Mouse (Mus musculus) C2C12 (cell line): ENCODE data around the gene Fbn1. TPM values are rescaled to one million over a fixed set of nuclear protein-coding genes. Genes with fewer than 3 reads are reported as not detected.

ENCODE experiments used
- H3K27me3 ChIP-seq: one replicate; pipeline ENCODE4 v1.6.1; 2011; ENCODE audit not compliant: control insufficient read depth, insufficient read depth, insufficient read length
- H3K36me3 ChIP-seq: one replicate; pipeline ENCODE4 v1.6.1; 2011; ENCODE audit not compliant: control insufficient read depth, insufficient read depth
- H3K4me3 ChIP-seq: one replicate; pipeline ENCODE4 v1.5.1; 2011; ENCODE audit warnings: mild to moderate bottlenecking, control low read depth; ENCODE audit not compliant: poor library complexity, insufficient read depth, severe bottlenecking
- H3K79me2 ChIP-seq: one replicate; pipeline ENCODE4 v1.6.1; 2011; ENCODE audit not compliant: control insufficient read depth, insufficient read depth
- H3K79me3 ChIP-seq: one replicate; pipeline ENCODE4 v1.6.1; 2011; ENCODE audit warnings: low read depth, control low read depth
- H3ac ChIP-seq: one replicate; pipeline ENCODE3; 2011; ENCODE audit warnings: low read depth; ENCODE audit not compliant: control insufficient read depth, insufficient read length
- CEBPB ChIP-seq: IDR thresholded peaks from one replicate; pipeline ENCODE4 v1.6.1; 2011; ENCODE audit warnings: low read depth, mild to moderate bottlenecking, control low read depth, moderate library complexity
- CTCF ChIP-seq: IDR thresholded peaks from one replicate; pipeline ENCODE4 v1.5.1; 2011; ENCODE audit not compliant: control insufficient read depth, insufficient read depth, insufficient read length
- FOSL1 ChIP-seq: IDR thresholded peaks from one replicate; pipeline ENCODE4 v1.8.0; 2011; ENCODE audit warnings: mild to moderate bottlenecking, low read length; ENCODE audit not compliant: poor library complexity, insufficient read depth, severe bottlenecking
- MAX ChIP-seq: IDR thresholded peaks from one replicate; pipeline ENCODE4 v1.6.1; 2011; ENCODE audit warnings: mild to moderate bottlenecking, control low read depth
- MYOD1 ChIP-seq: IDR thresholded peaks from one replicate; pipeline ENCODE4 v1.6.1; 2011; ENCODE audit warnings: low read depth; ENCODE audit not compliant: control insufficient read depth, insufficient read length
- MYOG ChIP-seq: IDR thresholded peaks from one replicate; pipeline ENCODE4 v1.6.1; 2011; ENCODE audit not compliant: control insufficient read depth, insufficient read length; ENCODE audit errors: extremely low read depth
- USF1 ChIP-seq: IDR thresholded peaks from one replicate; pipeline ENCODE4 v1.6.1; 2011; ENCODE audit warnings: low read depth, mild to moderate bottlenecking, control low read depth, moderate library complexity
- polyA plus RNA-seq: library from polyadenylated mRNA; unstranded; fragments of >200 nt; fragmentation: generic; extraction: Trizol; gene quantifications from one replicate; pipeline ENCODE4 v1.2.1, GENCODE M21; 2012; ENCODE audit warnings: missing spikeins

Gene Fbn1
- polyA plus RNA-seq, 1 experiment: 14.8 TPM

DNA sequence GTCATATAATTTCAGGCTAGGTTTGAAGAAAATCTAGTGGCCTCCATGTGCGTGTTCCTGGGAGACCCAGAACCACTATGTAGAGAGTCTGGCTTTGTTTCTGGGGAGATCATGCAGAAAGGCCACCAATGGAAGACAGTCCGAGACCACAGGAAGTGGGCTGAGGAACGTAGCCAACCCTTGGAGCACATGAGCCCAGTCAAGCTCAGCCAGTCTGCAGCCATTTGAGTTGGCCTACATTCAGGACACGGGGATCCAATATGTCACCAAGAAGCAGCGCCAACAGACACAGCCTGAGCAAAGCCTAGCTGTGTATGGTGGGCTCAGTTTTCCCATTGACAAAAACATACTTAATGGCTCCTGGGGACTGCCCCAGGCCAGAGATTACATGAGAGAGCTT lies 11.1 kb downstream of the Fbn1 start:
- Histone ChIP-seq H3ac (no peak overlapping the region), H3K36me3 (peaks cover 33% of the 10 kb centered on the region), H3K27me3 (no peaks in the 10 kb centered on the region), H3K79me3 (peaks cover 54% of the 10 kb centered on the region), H3K79me2 (peaks cover 95% of the 10 kb centered on the region), H3K4me3 (no peak overlapping the region)
- TF ChIP-seq CTCF: no peak
- no peak for TF ChIP-seq MYOD1
- no peak for TF ChIP-seq FOSL1

DNA sequence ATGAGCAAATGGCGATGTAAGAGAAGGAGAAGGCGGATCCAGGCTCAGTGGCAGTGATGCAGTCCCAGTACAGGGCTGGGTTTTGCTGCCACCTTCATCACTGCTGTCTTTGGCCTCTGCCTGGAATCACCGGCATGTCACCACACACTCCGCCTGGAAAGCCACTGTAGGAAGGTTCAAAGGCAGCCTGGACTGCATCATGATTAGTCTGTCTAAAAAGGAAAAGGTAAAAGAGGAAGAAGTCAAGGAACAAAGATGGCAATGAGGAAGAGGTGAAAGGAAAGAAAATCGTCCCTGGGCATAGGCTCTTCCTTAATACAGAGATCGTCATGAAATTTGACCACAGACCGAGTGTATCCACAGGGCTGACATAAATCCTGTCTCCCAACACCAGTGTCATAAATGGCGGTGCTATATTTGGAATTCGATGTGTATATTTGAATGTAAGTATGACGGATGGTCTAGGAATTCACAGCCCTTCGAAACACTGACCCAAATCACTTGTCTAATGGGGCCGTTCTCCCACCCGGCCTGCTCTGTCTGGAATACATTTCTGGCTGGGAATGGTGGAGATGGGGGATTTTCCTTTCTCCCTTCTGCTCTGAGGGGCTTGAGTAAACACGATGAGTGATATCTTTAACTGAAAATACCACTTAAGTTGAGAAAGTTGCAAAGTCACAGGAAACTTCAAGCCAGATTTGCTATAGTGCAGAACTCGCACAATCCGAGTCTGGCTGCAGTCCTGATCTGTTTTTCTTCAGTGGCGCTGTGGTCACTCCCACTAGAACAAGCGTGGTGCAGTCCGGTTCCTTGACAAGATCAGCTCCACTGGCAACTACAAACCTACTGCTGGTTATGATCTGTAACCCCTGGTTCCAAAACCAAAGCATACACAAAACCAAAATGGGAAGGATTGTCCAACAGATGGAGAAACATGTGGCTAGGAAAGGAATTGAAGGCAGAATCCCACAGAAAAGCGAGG lies 12.7 kb downstream of the Fbn1 start:
- TF ChIP-seq MYOG (no peak), CTCF (no peak), USF1 (no peak), MYOD1 (no peak), MAX (no peak), CEBPB (no peak), FOSL1 (no peak)
- Histone ChIP-seq H3ac (no peak overlapping the region), H3K27me3 (no peaks in the 10 kb centered on the region), H3K79me2 (peaks cover 95% of the 10 kb centered on the region), H3K79me3 (peaks cover 49% of the 10 kb centered on the region), H3K36me3 (peaks cover 32% of the 10 kb centered on the region), H3K4me3 (no peak overlapping the region)

DNA sequence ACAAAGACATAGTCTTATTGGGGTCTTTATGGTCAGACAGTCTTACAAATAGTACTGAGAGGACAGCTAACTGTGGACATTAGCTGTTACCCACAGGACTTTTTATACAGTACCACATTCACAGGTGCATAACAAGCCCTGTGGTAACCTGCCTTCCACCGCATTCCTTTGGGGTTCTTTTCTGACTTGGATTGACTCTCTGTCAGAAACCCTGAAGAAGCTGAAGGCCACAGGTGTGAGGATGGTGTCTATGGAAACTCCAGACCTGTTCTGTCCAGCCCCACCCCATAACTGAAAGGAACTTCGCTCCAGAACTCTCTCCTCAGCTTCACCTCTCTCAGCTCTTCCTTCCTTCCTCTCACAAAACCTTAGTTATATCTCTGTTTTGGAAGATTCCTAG lies 13.5 kb downstream of the Fbn1 start:
- peaks cover 95% of the 10 kb centered on the region for H3K79me2 ChIP-seq
- H3K36me3 ChIP-seq: peaks cover 32% of the 10 kb centered on the region
- peaks cover 48% of the 10 kb centered on the region for H3K79me3 ChIP-seq
- TF ChIP-seq FOSL1 (no peak), CTCF (no peak), MYOD1 (no peak), MAX (no peak), MYOG (no peak), USF1 (no peak), CEBPB (no peak)
- H3ac ChIP-seq: no peak overlapping the region
- no peaks in the 10 kb centered on the region for H3K27me3 ChIP-seq
- H3K4me3 ChIP-seq: no peak overlapping the region

DNA sequence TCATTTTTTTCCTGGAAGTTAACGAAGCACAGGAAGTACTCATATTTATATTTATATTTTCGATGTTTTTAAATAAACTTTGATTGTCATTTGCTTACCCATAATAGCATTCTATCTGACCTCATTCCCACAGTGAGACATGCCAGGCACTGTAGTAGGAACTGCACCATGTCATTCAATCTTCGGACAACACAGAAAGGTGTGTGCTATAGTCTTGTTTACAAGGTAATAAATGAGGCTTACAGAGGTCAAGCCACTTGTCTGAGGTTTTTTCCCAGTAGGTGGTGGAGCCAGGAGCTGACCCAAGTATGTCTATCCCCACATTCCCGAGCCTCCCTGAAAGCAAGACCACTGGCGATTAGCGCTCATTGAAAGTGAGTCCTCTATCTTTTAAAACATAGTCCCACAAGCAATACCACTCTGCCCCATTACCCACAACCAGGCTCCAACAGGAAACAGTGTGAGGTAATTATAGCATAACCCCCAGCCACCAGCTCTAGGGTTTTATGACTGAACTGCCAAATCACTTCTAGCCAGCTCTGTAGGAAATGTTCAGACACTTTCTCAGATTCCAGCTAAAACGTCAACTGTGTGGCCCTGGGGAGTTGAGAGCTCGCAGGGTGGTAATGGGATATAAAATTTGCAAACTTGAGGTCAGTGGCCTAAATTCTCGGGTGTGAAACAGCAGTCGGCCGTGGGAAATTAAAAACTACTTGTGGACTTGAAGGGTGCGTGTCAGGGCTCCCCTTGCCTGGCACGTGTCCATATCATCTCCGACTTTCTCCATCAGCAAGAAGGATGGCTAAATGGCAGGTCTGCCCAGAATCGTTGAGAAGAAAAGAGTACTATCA lies 15.5 kb downstream of the Fbn1 start:
- H3K27me3 ChIP-seq: no peaks in the 10 kb centered on the region
- H3K36me3 ChIP-seq: peaks cover 29% of the 10 kb centered on the region
- H3K79me2 ChIP-seq: peaks cover 95% of the 10 kb centered on the region
- H3K79me3 ChIP-seq: peaks cover 55% of the 10 kb centered on the region
- no peak overlapping the region for H3K4me3 ChIP-seq
- H3ac ChIP-seq: no peak overlapping the region
- TF ChIP-seq USF1 (no peak), MYOG (no peak), CEBPB (no peak), MYOD1 (no peak), CTCF (no peak), FOSL1 (no peak)

DNA sequence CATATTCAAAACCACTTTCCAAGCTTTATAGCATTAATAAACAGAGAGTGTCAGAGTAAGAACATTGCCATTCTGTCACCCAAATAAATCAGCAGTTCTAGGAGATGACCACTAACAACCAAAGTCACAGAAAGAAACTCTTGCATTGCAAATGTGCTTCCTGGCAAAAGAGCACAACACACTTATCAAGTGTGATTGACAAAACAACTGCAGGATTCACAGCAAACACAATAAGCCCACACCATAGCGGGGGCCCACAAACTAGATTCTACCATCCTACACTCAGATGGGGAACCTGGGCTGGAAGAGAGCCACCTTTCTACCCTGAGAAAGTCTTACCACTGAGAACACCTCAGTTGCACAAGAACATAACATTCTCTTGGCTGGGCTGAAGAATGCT lies 17.8 kb downstream of the Fbn1 start:
- Histone ChIP-seq H3K79me3 (peaks cover 66% of the 10 kb centered on the region), H3K27me3 (no peaks in the 10 kb centered on the region), H3K4me3 (no peak overlapping the region), H3K79me2 (peaks cover 100% of the 10 kb centered on the region), H3K36me3 (peaks cover 16% of the 10 kb centered on the region), H3ac (no peak overlapping the region)
- TF ChIP-seq CEBPB: no peak
- TF ChIP-seq MYOD1: no peak
- no peak for TF ChIP-seq MAX
- no peak for TF ChIP-seq MYOG
